Mouse (Mus musculus) midbrain, embryonic 15.5 days (tissue): ENCODE data around the gene Prrg2. TPM values are rescaled to one million over a fixed set of nuclear protein-coding genes. Genes with fewer than 3 reads are reported as not detected.

Experiments used
- ATAC-seq: fragments of 200-750 bp; cut with Nextera tagmentation; replicated peaks from 2 replicates; pipeline ENCODE4 v1.8.0; 2017; ENCODE audit warnings: moderate TSS enrichment
- H3K27ac ChIP-seq: fragments of 300-500 bp; sonication (generic); 2 replicates; pipeline ENCODE4 v1.5.1; 2015; ENCODE audit warnings: mild to moderate bottlenecking, inconsistent platforms
- H3K27me3 ChIP-seq: fragments of 300-500 bp; sonication (generic); replicated peaks from 2 replicates; pipeline ENCODE4 v1.6.1; 2015; ENCODE audit warnings: inconsistent platforms
- H3K36me3 ChIP-seq: fragments of 300-500 bp; sonication (generic); replicated peaks from 2 replicates; pipeline ENCODE4 v1.6.1; 2015; ENCODE audit warnings: inconsistent platforms
- H3K4me1 ChIP-seq: fragments of 300-500 bp; sonication (generic); 2 replicates; pipeline ENCODE4 v1.6.1; 2015; ENCODE audit warnings: inconsistent platforms
- H3K4me2 ChIP-seq: fragments of 300-500 bp; sonication (generic); 2 replicates; pipeline ENCODE4 v1.6.1; 2015; ENCODE audit warnings: inconsistent platforms, mild to moderate bottlenecking, moderate library complexity
- H3K4me3 ChIP-seq: fragments of 300-500 bp; sonication (generic); 2 replicates; pipeline ENCODE4 v1.5.1; 2015; ENCODE audit warnings: mild to moderate bottlenecking, inconsistent platforms
- H3K9ac ChIP-seq: fragments of 300-500 bp; sonication (generic); 2 replicates; pipeline ENCODE4 v1.6.1; 2015; ENCODE audit warnings: mild to moderate bottlenecking, inconsistent platforms
- H3K9me3 ChIP-seq: fragments of 300-500 bp; sonication (generic); 2 replicates; pipeline ENCODE4 v1.6.1; 2016; ENCODE audit warnings: inconsistent platforms
- WGBS: fragments of 180-500 bp; shearing (Covaris S2); methylation state at CpG from one replicate; pipeline ENCODE4 v1.1.7; 2015; ENCODE audit warnings: mixed read lengths; 5-methylcytosine and 5-hydroxymethylcytosine counted together
- microRNA-seq: library from miRNA; unstranded; fragments of <30 nt; microRNA quantifications from one replicate; pipeline ENCODE4, GENCODE M21; 2016
- polyA plus RNA-seq: library from polyadenylated mRNA; unstranded; fragments of >200 nt; fragmentation: Nextera tagmentation; extraction: Ambion mirVana; gene quantifications from 2 replicates; pipeline ENCODE4 v1.2.1, GENCODE M21; 2015

Gene Prrg2
- polyA plus RNA-seq, 1 experiment from 2014 or later = 15.9 TPM

DNA sequence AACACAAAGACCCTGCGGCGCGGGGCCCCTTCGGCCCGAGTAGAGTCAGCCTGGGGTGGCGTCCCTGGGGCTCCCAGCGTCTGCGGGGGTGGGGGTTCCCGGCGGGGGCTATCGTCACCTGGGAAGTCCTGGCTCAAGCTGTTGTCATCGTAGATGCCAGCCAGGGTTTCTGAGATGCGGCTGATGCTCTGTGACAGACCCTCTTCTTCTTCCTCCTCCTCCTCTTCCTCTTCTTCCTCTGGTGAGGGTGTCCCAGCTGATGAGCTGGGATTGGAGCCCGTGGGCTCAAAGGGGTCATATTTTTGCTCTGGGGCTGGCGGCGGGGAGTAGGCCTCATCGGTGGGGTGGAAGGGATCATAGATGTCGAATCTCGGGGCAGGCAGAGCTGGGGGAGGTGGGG lies 54.1 kb downstream of the Prrg2 start:
- Histone ChIP-seq H3K9ac (no peak overlapping the region), H3K4me2 (no peak overlapping the region), H3K27me3 (no peaks in the 10 kb centered on the region), H3K36me3 (peaks cover 81% of the 10 kb centered on the region), H3K4me3 (no peak overlapping the region), H3K4me1 (no peaks in the 10 kb centered on the region), H3K27ac (no peak overlapping the region), H3K9me3 (no peaks in the 10 kb centered on the region)
- WGBS = 94% methylated on average over 19 of the region's 19 CpGs
- no peak for ATAC-seq

DNA sequence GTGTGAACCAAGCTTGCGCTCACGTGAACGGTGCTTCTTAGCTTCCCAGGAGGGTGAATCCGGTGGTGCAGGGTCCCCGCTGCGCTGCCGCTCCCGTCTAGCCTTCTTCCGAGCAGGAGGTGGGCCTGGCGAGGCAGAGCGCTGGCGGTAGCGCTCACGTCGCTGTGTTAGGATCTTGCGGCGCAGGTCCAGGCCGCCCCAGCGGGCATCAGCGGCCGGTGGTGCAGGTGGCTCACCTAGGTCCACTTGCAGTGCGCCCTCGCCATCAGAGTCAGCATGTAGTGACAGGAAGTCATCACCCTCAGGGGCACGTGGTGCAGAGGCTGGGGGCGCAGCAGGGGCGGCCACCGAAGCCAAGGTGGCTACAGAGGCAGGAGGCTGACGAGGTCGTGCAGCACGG lies 54.6 kb downstream of the Prrg2 start:
- H3K36me3 ChIP-seq = peaks cover 81% of the 10 kb centered on the region
- H3K27ac ChIP-seq = no peak overlapping the region
- H3K4me1 ChIP-seq = no peaks in the 10 kb centered on the region
- H3K4me3 ChIP-seq = no peak overlapping the region
- WGBS = 95% methylated on average over 30 of the region's 30 CpGs
- H3K9ac ChIP-seq = no peak overlapping the region
- no peak for ATAC-seq
- no peaks in the 10 kb centered on the region for H3K27me3 ChIP-seq
- no peaks in the 10 kb centered on the region for H3K9me3 ChIP-seq
- H3K4me2 ChIP-seq = no peak overlapping the region

GRCm38 (mm10) chr7:45007141-45007540 lies 55.3 kb downstream of the Prrg2 start:
- no peaks in the 10 kb centered on the region for H3K4me1 ChIP-seq
- no peak overlapping the region for H3K4me2 ChIP-seq
- no peak overlapping the region for H3K9ac ChIP-seq
- no peaks in the 10 kb centered on the region for H3K27me3 ChIP-seq
- no peaks in the 10 kb centered on the region for H3K9me3 ChIP-seq
- no peak for ATAC-seq
- H3K4me3 ChIP-seq = no peak overlapping the region
- no peak overlapping the region for H3K27ac ChIP-seq
- H3K36me3 ChIP-seq = peaks cover 76% of the 10 kb centered on the region
- 95% methylated on average over 29 of the region's 29 CpGs for WGBS

DNA sequence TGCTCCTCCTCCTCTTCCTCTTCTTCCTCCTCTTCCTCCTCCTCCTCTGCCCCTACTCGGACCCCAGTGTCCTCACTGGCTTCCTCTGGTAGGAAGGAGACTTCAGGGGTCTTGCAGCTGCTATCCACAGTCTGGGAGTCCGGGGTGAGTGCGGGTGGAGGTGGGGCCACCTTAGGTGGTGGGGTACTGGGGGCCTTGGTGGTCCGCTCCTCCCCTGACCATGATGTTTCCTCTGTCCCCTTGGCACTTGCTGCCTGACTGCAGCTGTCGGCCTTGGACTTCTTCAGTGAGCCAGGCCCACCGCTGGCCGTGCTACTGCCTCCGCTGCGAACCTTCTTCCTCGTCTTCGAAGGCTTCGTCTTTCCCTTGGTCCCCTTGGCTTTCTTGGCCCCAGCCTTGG lies 56.0 kb downstream of the Prrg2 start:
- WGBS = 93% methylated on average over 12 of the region's 12 CpGs

GRCm38 (mm10) chr7:45005321-45005992 lies 57.0 kb downstream of the Prrg2 start:
- no peak for ATAC-seq
- Histone ChIP-seq H3K4me3 (no peak overlapping the region), H3K4me1 (0 out of 2 replicates have a peak, but pooled peaks cover 1% of the 10 kb centered on the region), H3K27ac (no peak overlapping the region), H3K9me3 (no peaks in the 10 kb centered on the region), H3K9ac (no peak overlapping the region), H3K36me3 (peaks cover 85% of the 10 kb centered on the region), H3K4me2 (no peak overlapping the region), H3K27me3 (no peaks in the 10 kb centered on the region)
- WGBS = 90% methylated on average over 6 of the region's 6 CpGs

More for the DNA sequence above, 56.0 kb downstream of the Prrg2 start:
- ATAC-seq = no peak
- Histone ChIP-seq H3K4me1 (no peaks in the 10 kb centered on the region), H3K4me3 (no peak overlapping the region), H3K9ac (no peak overlapping the region), H3K27me3 (no peaks in the 10 kb centered on the region), H3K9me3 (no peaks in the 10 kb centered on the region), H3K27ac (no peak overlapping the region), H3K36me3 (peaks cover 75% of the 10 kb centered on the region), H3K4me2 (no peak overlapping the region)

DNA sequence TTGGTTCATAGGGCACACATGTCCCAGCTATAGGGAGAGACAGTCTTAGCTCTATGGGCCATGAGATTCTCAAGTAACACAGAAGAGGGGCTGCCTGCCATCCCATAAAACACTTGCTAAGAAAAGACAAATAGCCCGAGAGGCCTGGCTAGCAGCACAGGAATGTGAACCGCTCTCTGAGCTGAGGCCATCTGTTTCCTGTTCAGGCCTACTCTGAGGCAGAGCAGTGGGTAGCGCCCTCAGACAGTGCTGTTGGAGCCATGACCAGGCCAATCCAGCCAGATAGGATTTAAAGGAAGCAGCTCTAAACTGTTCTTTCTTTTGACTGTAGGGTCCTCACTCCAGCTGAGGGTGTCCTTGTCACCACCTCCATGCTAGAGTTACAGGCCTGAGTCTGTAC lies 57.9 kb downstream of the Prrg2 start:
- no peak overlapping the region for H3K4me3 ChIP-seq
- WGBS = 91% methylated on average over 3 of the region's 3 CpGs
- H3K27me3 ChIP-seq = no peaks in the 10 kb centered on the region
- peaks cover 6% of the 10 kb centered on the region; the same call in 1 of the 2 replicates for H3K4me1 ChIP-seq
- H3K27ac ChIP-seq = no peak overlapping the region
- peaks cover 82% of the 10 kb centered on the region for H3K36me3 ChIP-seq
- H3K9me3 ChIP-seq = no peaks in the 10 kb centered on the region
- ATAC-seq = no peak
- H3K4me2 ChIP-seq = no peak overlapping the region
- no peak overlapping the region for H3K9ac ChIP-seq

Small RNA genes within 50 kb of the gene (microRNA-seq; reads per million reads assigned to microRNA genes)
- 0.74 reads per million for gene Mir7054

Other genes with a start within 250 kb of the Prrg2 start
- 49.9 and 52.7 TPM in 2 replicates for gene Nup62, start 246.6 kb downstream of the Prrg2 start, polyA plus RNA-seq
- gene Il4i1, start 246.3 kb downstream of the Prrg2 start, polyA plus RNA-seq = 1.6 and 2.2 TPM in 2 replicates
- gene Atf5, start 246.0 kb downstream of the Prrg2 start, polyA plus RNA-seq = 2.8 and 3.9 TPM in 2 replicates
- 89.7 and 91.1 TPM in 2 replicates for gene Akt1s1, start 213.7 kb downstream of the Prrg2 start, polyA plus RNA-seq
- gene Tbc1d17, start 213.6 kb downstream of the Prrg2 start, polyA plus RNA-seq = 121 and 122 TPM in 2 replicates
- 30.5 and 32.8 TPM in 2 replicates for gene Pnkp, start 205.5 kb downstream of the Prrg2 start, polyA plus RNA-seq
- gene Ptov1, start 192.9 kb downstream of the Prrg2 start, polyA plus RNA-seq = 517 and 553 TPM in 2 replicates
- 179 TPM in 2 replicates for gene Med25, start 170.0 kb downstream of the Prrg2 start, polyA plus RNA-seq
- gene Fuz, start 166.6 kb downstream of the Prrg2 start, polyA plus RNA-seq = 20.3 and 22.9 TPM in 2 replicates
- 122 and 140 TPM in 2 replicates for gene Ap2a1, start 133.2 kb downstream of the Prrg2 start, polyA plus RNA-seq
- 0.11 and 0.21 TPM in 2 replicates for gene Tsks, start 119.5 kb downstream of the Prrg2 start, polyA plus RNA-seq
- 56.5 and 58.2 TPM in 2 replicates for gene Cpt1c, start 87.8 kb downstream of the Prrg2 start, polyA plus RNA-seq
- 697 and 717 TPM in 2 replicates for gene Prmt1, start 76.1 kb downstream of the Prrg2 start, polyA plus RNA-seq
- 61.9 and 66.8 TPM in 2 replicates for gene Irf3, start 65.0 kb downstream of the Prrg2 start, polyA plus RNA-seq
- 10.0 and 12.3 TPM in 2 replicates for gene Bcl2l12, start 64.0 kb downstream of the Prrg2 start, polyA plus RNA-seq
- 54.5 and 56.7 TPM in 2 replicates for gene Scaf1, start 46.3 kb downstream of the Prrg2 start, polyA plus RNA-seq
- gene Rras, start 44.7 kb downstream of the Prrg2 start, polyA plus RNA-seq = 12.5 and 15.2 TPM in 2 replicates
- 16.2 and 18.1 TPM in 2 replicates for gene Prr12, start 9.8 kb downstream of the Prrg2 start, polyA plus RNA-seq
- 67.2 and 72.1 TPM in 2 replicates for gene Nosip, start 248 bp downstream of the Prrg2 start, polyA plus RNA-seq
- gene Rcn3, start 29.5 kb upstream of the Prrg2 start, polyA plus RNA-seq = 55.4 and 62.2 TPM in 2 replicates
- 32.0 and 36.8 TPM in 2 replicates for gene Fcgrt, start 41.2 kb upstream of the Prrg2 start, polyA plus RNA-seq
- 742 and 762 TPM in 2 replicates for gene Rps11, start 61.8 kb upstream of the Prrg2 start, polyA plus RNA-seq
- 582 and 606 TPM in 2 replicates for gene Rpl13a, start 66.1 kb upstream of the Prrg2 start, polyA plus RNA-seq
- gene Gm45713, start 73.6 kb upstream of the Prrg2 start, polyA plus RNA-seq = not detected in 2 replicates
- 2.1 and 2.3 TPM in 2 replicates for gene Flt3l, start 73.8 kb upstream of the Prrg2 start, polyA plus RNA-seq
- 87.1 and 90.0 TPM in 2 replicates for gene Pih1d1, start 91.6 kb upstream of the Prrg2 start, polyA plus RNA-seq
- 16.1 and 19.8 TPM in 2 replicates for gene Aldh16a1, start 91.9 kb upstream of the Prrg2 start, polyA plus RNA-seq
- gene Slc17a7, start 101.3 kb upstream of the Prrg2 start, polyA plus RNA-seq = 0.59 and 1.0 TPM in 2 replicates
- gene Gfy, start 116.9 kb upstream of the Prrg2 start, polyA plus RNA-seq = not detected in 2 replicates
- 0.68 and 0.93 TPM in 2 replicates for gene Pth2, start 118.3 kb upstream of the Prrg2 start, polyA plus RNA-seq
- gene Ccdc155, start 142.2 kb upstream of the Prrg2 start, polyA plus RNA-seq = 0.63 and 0.84 TPM in 2 replicates
- 4.0 and 5.8 TPM in 2 replicates for gene Dkkl1, start 149.5 kb upstream of the Prrg2 start, polyA plus RNA-seq
- gene Tead2, start 153.1 kb upstream of the Prrg2 start, polyA plus RNA-seq = 45.7 and 55.8 TPM in 2 replicates
- gene Cd37, start 176.4 kb upstream of the Prrg2 start, polyA plus RNA-seq = 1.3 and 1.7 TPM in 2 replicates
- 0.50 and 0.91 TPM in 2 replicates for gene Slc6a16, start 178.4 kb upstream of the Prrg2 start, polyA plus RNA-seq
- gene Slc6a21, start 214.8 kb upstream of the Prrg2 start, polyA plus RNA-seq = not detected in 2 replicates